Mouse (Mus musculus) adrenal gland, postnatal 25 days (tissue): ENCODE measurements at regions not wholly inside any gene's neighbourhood (a gene's known extent, or its start where the extent isn't known, plus 50 kb on each side); places are given as distances from the start of the nearest gene placed in this dataset.

Source experiments
- DNase-seq: peaks from one replicate; pipeline ENCODE4 v3.0.0; 2021; ENCODE audit warnings: mixed read lengths

DNA sequence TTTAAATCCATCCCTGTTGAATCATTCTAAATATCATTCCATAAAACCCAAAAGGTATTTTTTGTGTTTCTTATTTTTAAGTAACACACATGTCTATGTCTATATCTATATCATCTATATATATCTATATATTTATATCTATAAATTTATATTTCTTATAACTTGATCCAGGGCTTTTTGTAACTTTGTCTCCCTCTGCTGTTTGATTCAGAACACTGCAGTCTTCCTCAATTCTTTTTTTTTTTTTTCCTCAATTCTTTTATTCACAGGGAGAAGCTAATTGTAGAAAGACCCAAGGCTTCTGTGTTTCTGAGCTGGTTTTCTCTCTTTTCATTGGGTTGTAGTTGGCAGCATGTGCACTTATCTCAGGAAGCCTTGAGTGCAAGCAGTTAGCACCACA lies 124.1 kb upstream of the Igfbp3 start:
- no peak for DNase-seq

DNA sequence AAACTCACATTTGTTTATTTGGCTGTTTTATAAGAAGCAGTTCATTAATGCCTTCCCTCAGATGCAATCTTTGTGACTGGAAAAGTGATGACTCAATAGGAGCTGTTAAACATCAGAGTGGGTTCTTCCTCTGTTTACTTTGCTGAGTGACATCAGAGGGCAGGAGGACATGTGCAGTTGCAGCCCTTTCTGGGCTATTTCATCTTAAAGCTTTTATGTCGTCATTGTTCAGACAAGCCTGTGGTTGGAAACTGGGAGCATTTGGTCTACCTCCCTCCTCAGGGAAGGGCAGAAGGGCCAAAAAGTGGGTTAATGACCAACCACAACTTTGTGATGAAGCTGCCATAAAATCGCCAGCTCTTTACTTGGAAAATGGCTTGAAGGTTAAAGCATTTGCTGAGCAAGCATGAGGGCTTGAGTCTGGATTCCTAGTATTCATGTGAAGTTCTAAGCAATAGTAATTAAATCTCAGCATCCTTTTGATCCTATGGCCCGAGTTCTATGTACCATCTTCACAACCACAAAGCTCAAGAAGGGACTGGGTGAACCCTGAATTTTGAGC lies 103.8 kb upstream of the Igfbp3 start:
- no peak for DNase-seq

DNA sequence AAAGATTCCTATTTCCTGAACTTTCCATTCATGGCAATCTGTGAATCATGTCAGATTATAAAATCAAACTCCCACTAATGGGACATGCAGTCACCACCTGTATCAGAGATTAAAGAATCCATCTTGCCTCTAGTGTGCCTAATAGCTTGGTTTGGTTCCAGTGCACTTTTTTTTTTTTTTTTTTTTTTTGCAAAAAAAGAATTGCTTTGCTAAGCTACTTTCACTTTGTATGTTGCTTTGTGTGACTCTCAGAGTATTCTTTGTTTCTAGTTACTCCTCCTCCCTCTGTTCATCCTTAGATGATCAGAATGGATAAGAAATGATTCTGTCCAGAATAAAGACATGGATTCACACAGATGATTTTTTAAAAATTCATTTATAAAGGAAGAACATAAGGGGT lies 82.5 kb upstream of the Igfbp3 start:
- DNase-seq, result no peak

DNA sequence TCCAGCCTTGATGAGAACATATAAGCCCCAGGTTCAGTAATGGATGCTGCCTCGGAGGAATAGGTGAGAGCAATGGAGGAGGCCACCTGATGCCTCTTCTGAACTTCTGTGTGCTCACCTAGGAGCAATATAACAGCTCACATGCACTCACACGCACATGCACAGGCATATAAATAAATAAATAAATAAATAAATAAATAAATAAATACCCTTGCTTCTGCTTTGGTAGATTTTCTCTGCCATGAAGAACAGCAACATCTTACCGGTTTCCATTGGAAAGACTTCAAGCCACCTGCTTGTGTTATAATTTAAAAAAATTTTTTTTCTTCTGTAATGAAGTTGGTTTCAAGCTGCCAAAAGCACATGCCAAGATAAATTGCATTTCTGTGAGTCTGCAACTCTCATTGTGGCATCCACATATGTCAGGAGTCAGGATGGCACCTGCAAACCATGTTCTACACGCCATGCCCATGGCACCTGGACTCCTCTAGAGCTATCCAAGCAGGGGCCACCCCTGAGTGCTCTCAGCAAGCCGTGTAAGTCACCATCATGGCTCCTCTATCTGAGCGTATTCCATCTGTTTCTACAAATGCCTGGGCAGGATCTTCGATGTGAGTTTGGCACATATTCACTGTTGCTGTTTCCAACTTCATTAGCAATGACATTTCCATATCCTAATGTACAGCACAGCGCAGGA lies 75.7 kb upstream of the Igfbp3 start:
- no peak for DNase-seq

DNA sequence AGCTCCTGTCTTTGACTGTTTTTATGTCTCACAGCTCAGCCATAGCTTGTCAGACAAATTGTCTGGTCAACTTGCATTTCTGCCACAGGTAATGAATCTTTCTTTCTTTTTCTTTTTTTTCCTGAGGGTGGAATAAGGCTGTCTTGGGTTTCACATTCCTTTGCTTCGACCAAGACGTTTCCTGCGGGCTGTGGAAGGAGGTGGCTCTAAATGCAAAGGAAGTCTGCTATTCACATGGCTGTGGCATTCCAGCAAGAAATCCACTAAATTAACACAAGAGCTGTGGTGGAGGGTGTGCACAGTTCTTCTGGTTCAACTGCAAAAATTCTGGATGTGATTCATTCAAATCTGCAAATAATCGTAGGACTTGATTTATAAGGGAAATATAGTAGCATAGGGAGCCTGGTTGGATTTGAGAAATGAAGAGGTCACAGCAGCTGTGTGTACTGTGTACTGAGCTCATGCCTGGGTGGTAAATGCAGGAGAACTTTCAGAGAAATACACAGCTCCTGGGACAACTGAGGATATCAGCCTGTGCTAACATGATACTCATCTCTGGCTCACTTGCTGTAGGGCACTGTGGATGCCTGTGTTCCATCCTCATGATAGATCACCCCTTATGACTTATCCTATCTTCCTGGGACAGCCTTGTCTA lies 71.2 kb upstream of the Igfbp3 start:
- DNase-seq, result no peak

DNA sequence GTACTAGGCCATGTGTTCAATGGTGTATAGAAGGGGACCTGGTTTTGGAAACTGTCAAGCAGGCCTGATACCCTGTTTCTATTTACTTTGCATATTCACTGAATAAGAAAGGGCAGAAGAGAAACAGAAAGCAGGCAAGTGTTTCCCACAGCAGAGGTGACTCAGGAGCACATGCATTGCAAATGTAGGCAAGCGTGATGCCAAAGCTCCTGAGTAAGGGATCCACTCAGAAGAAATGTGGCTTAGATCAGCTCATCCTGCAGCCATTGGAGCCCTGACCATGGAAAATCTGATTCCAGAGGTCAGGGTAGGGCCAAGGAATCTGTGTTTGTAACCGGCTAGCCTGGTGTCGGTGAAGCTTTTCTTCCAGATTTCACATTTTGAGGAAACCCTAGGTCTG lies 69.3 kb upstream of the Igfbp3 start:
- no peak for DNase-seq

DNA sequence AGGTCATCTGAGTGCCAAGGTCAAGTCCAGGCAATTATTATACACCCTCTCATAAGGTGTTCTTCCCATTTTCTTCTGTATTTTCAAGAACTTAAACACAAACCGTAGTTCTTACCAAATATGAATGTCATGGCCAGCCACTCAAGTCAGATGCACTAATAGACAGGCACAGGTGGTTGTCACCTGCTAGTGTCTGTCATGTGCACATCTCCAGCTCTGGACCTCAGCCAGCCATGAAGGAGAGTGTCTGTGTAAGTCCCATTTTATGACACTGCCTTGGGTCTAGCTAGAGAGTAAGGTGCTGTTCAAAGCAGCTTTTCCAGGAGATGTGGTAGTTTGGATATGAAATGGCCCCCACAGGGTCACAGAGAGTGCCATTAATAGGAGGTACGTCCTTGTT lies 68.5 kb upstream of the Igfbp3 start:
- DNase-seq, result no peak

DNA sequence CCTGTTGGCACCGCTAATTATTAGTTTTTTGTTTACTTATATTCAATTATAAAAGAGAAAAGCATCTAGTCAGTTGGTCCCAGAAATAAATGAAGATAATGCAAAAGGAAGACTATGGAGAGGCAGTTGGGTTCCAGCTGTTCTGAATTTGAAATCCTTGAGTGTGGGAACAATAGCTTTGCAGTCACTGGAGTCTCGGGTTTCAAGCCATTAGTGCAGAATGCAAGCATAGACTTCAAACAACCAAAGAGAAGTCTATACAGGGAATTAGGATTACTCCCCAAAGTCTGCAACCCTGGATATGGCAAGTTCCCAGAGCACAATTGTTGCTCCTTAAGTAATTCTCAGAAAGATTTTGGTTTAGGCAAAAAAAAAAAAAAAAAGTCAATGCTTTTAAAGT lies 67.9 kb upstream of the Igfbp3 start:
- no peak for DNase-seq

DNA sequence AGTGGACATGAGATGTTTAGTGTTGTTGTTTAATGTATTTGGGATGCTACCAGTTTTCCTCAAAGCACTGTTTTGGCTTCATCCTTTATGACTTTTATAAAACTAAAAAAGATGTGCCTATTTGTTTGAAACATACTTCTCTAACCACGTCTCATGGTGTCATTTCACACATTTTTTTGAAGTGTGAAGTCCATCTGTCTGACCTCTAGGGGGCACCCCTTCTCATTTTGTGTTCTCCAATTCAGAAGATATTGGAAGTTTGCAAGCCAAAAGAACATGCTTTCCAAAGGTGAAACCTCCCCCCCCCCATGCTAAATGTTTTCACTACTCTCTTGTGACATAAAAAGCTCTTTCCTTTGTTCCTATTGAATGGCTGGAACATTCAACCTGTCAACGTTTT lies 66.2 kb upstream of the Igfbp3 start:
- DNase-seq, result no peak

DNA sequence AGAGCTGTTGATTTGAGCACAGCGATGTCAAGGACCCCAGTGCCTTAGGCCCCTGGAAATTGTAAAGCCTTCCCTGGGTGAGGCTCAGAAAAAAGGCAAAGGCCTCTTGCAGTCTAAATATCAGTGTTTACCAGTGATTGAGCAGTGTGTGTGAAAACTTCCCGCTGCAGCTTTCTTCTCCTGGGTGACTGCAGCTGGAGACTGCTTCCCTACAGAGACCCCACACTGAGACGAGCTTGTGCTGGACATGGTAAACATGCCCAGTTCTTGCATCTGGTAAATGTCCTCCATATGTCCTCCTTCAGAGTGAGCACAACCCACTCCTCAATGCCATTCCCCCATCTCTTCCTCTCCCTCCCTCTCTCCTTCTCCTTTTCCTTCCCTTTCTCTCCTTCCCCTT lies 58.8 kb upstream of the Igfbp3 start:
- DNase-seq, result no peak

DNA sequence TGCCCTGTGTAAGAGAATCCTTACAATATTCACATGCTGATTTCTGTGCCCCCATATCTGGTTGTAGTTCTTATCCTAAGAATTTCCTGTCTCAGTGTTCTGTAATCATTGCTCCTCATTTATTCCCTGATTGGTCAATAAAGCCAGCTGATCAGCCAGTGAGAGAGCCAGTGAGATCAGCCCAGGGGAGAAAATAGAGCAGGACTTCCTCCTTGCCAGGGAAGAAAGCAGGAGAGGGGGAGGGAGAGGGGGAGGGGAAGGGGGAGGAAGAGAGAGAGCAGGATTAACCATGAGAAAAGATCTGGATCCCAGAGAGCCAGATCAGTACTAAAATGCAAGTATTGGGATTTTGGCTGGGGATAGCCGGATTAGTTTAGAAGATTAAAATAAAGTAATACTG lies 57.2 kb upstream of the Igfbp3 start:
- no peak for DNase-seq

DNA sequence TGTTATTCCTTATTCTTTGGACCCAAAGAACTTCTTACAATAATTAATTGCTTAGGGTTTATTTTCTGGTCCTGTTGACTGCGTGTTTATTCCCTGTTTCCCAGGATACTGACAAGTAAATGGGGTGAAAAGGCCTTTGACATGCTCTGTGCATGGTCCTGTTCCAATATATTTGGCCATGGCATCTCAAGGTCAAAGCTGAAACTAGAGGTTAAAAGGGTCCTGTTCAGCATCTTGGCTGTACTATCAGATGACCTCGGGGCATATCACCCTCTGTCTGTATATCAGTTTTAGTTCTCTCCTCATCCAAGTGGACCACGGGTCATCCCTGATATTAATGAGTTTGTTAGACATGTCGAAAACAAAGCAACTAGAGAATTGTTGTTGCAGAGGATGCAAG lies 50.2 kb upstream of the Igfbp3 start:
- DNase-seq, result no peak
